Mouse (Mus musculus) small intestine, adult 2 months (tissue): ENCODE measurements around the gene Bbs1.

ENCODE experiments used
- CTCF ChIP-seq: fragments of 200-500 bp; IDR thresholded peaks from 2 replicates; pipeline ENCODE4 v1.5.1; 2012; ENCODE audit warnings: low read depth, mild to moderate bottlenecking, control low read depth, inconsistent platforms, low read length, moderate library complexity, mixed read lengths; ENCODE audit not compliant: insufficient replicate concordance, insufficient read length; ENCODE audit errors: extremely low read depth
- POLR2A ChIP-seq: fragments of 200-500 bp; IDR thresholded peaks from 2 replicates; pipeline ENCODE4 v1.6.1; 2012; ENCODE audit warnings: low read depth, mild to moderate bottlenecking, control low read depth, inconsistent platforms, low read length, moderate library complexity

DNA sequence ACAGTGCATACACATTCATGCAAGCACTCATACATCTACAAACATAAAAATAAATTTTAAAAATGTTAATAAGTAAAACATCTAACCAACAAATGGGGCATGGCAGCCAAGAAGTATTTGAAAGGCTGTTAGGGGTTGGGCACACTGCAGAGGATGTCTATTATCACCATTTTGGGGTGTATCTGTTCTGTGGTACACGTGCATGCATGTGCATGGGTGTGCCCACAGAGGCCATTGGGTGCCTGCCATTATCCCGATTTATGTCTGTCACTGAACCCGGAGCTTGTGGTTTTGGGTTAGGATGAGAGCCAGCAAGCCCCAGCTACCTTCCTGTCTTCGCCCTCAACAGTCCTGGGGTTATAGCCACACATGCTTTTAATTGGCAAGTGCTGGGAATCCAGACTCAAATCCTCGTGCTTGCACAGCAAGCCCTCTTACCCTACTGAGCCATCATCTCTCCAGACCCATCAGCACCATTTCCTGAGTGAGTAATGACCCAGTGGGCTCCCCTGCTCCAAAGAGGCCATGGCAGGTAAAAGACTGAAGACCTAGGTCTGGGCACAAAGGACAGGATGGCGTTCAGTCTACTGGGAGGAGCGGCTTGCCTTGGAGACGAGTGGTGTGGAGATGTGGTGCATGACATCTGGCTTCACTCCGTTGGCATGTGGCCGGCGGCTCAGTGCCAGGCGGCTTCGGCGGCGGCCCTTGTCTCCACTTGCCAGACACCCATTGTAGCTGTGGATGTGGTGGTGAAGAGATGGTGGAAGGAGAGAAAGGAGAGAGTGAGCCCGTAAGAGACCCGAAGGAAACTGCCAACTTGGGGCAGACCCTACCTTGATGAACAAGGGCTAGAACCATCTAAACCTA, 31.2 kb upstream of the Bbs1 start:
- TF ChIP-seq POLR2A (no peak), CTCF (no peak)
